Mouse (Mus musculus) megakaryocyte, embryonic 14.5 days (primary cell): Measurements from ENCODE around the gene Calcb.

Source experiments
- FLI1 ChIP-seq: IDR thresholded peaks from 2 replicates; pipeline ENCODE4 v1.6.1; 2012; ENCODE audit warnings: low read length, inconsistent platforms, mixed read lengths
- GATA1 ChIP-seq: IDR thresholded peaks from 3 replicates; pipeline ENCODE4 v1.6.1; 2012; ENCODE audit warnings: mixed read lengths, low read length, inconsistent platforms, borderline replicate concordance

DNA sequence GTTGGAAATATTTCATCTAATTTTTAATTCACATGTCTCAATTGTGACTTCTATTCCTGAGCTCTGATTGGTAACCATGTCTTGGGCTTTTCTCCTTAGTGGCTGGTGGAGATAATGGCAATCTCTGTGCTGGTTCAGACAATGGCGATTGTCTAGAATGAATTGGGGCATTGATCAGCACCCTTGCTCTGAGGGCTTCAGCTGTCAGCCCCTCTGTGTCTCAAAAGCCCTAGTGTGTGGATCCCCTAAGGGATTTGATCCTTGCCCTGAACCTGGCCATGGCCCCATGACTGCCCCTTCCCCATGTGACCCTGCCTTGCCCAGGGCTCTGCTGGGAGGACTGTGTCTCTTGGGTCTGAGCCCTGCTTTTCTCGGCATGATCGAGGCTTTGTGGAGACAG lies 29.2 kb downstream of the Calcb start:
- no peak for TF ChIP-seq GATA1
- no peak for TF ChIP-seq FLI1
